Mouse (Mus musculus) forebrain, postnatal 0 days (tissue): ENCODE results near the gene Smoc1. TPM values are rescaled to one million over a fixed set of nuclear protein-coding genes. Genes with fewer than 3 reads are reported as not detected.
A peak's percentile ranks its signal among the peaks of the same experiment; 100 is the strongest.

Experiments
- ATAC-seq: fragments of 200-750 bp; cut with Nextera tagmentation; 2 replicates; pipeline ENCODE4 v1.8.0; 2017; ENCODE audit warnings: mild to moderate bottlenecking, moderate library complexity
- DNase-seq: peaks from one replicate; pipeline ENCODE4 v3.0.0-alpha.2; 2015
- H3K27ac ChIP-seq: fragments of 300-500 bp; sonication (generic); 2 replicates; pipeline ENCODE4 v1.5.1; 2014; ENCODE audit warnings: low read depth, mild to moderate bottlenecking, antibody characterized with exemption, low read length, moderate library complexity, mixed read lengths
- H3K27me3 ChIP-seq: fragments of 300-500 bp; sonication (generic); 2 replicates; pipeline ENCODE4 v1.6.1; 2014; ENCODE audit warnings: mild to moderate bottlenecking, low read length, mixed read lengths; ENCODE audit not compliant: insufficient read depth
- H3K36me3 ChIP-seq: fragments of 300-500 bp; sonication (generic); 2 replicates; pipeline ENCODE4 v1.6.1; 2014; ENCODE audit warnings: mild to moderate bottlenecking, moderate library complexity; ENCODE audit not compliant: insufficient read depth
- H3K4me1 ChIP-seq: fragments of 300-500 bp; sonication (generic); 2 replicates; pipeline ENCODE4 v1.6.1; 2014; ENCODE audit warnings: antibody characterized with exemption; ENCODE audit not compliant: insufficient read depth
- H3K4me2 ChIP-seq: fragments of 300-500 bp; sonication (generic); 2 replicates; pipeline ENCODE4 v1.6.1; 2014; ENCODE audit warnings: low read depth, mild to moderate bottlenecking, moderate library complexity
- H3K4me3 ChIP-seq: fragments of 300-500 bp; sonication (generic); 2 replicates; pipeline ENCODE4 v1.5.1; 2014; ENCODE audit warnings: low read depth, low read length, mixed read lengths
- H3K9ac ChIP-seq: fragments of 300-500 bp; sonication (generic); 2 replicates; pipeline ENCODE4 v1.6.1; 2014; ENCODE audit warnings: mild to moderate bottlenecking
- H3K9me3 ChIP-seq: fragments of 300-500 bp; sonication (generic); 2 replicates; pipeline ENCODE4 v1.6.1; 2016; ENCODE audit warnings: low read length
- CTCF ChIP-seq: sonication (generic); IDR thresholded peaks from 2 replicates; pipeline ENCODE4 v1.5.1; 2016; ENCODE audit warnings: antibody characterized with exemption, control low read depth, low read depth
- WGBS: fragments of 180-500 bp; shearing (Covaris S2); extraction: QIAGEN DNeasy Blood & Tissue Kit; methylation state at CpG from one replicate; pipeline ENCODE4 v1.1.7; 2014; 5-methylcytosine and 5-hydroxymethylcytosine counted together
- polyA plus RNA-seq: library from polyadenylated mRNA; unstranded; fragments of >200 nt; fragmentation: Nextera tagmentation; extraction: Ambion mirVana; gene quantifications from 2 replicates; pipeline ENCODE4 v1.2.1, GENCODE M21; 2015
- total RNA-seq: library from RNA; depleted of rRNA; stranded (reverse); fragments of >200 nt; gene quantifications from 2 replicates; pipeline ENCODE4 v1.2.3, GENCODE M21; 2014

Smoc1 gene
- total and polyA plus RNA-seq, 2 experiments from 2014 or later: 12.3 to 16.9 TPM

DNA sequence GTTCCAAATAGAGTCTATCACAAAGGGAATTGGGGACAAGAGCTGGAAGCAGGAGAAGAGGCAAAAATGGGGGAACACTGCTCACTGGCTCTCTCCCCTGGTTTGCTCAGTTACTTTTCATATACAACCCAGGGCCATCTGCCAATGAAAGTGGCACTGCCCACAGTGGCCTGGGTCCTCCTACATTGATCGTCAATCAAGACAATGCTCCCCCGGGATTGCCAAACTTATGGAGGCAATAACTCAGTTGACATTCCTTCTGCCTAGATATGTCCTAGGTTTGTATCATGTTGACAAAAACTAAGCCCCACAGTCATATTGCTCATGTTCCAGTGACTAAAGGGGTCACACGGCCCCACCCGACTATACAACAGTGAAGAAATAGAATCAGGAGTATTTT, 162.4 kb downstream of the Smoc1 start:
- ATAC-seq: no peak
- no peak overlapping the region for H3K9ac ChIP-seq
- TF ChIP-seq CTCF: no peak
- H3K27me3 ChIP-seq: no peaks in the 10 kb centered on the region
- no peaks in the 10 kb centered on the region for H3K9me3 ChIP-seq
- no peaks in the 10 kb centered on the region for H3K4me1 ChIP-seq
- no peaks in the 10 kb centered on the region for H3K36me3 ChIP-seq
- H3K4me3 ChIP-seq: no peak overlapping the region
- H3K4me2 ChIP-seq: no peak overlapping the region
- no peak overlapping the region for H3K27ac ChIP-seq
- no peak for DNase-seq
- 92% methylated on average over 4 of the region's 4 CpGs for whole genome bisulfite sequencing

DNA sequence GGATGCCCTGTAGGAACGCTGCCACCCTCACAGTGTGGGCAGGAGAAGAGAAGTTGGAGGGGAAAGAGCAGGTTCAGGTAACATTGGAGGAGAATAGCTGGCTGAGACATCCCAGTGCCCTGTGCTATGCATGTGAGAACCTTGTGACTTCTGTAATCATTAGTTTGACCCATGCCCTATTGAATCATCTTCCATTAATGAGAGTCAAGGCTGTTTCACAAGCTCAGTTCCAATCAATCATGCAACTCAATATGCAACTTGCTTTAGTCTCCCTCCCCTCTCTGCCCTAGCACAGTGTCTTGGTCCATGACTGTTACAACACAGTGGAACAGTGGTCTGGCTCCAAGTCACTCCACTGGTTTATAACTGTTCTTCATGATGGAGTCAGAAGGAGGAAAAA, 163.0 kb downstream of the Smoc1 start:
- 96% methylated on average over 1 of the region's 1 CpGs for WGBS
- DNase-seq: no peak
- no peaks in the 10 kb centered on the region; the same call in 1 of the 2 replicates for H3K27me3 ChIP-seq
- no peak overlapping the region for H3K9ac ChIP-seq
- no peaks in the 10 kb centered on the region for H3K36me3 ChIP-seq
- H3K4me2 ChIP-seq: no peak overlapping the region
- ATAC-seq: no peak
- H3K4me3 ChIP-seq: no peak overlapping the region
- no peak for TF ChIP-seq CTCF
- H3K9me3 ChIP-seq: no peaks in the 10 kb centered on the region
- no peaks in the 10 kb centered on the region for H3K4me1 ChIP-seq
- no peak overlapping the region for H3K27ac ChIP-seq

- Histone ChIP-seq H3K27me3 (no peaks in the 10 kb centered on the region; the same call in 1 of the 2 replicates), H3K4me2 (no peak overlapping the region), H3K9me3 (no peaks in the 10 kb centered on the region), H3K4me1 (no peaks in the 10 kb centered on the region), H3K36me3 (no peaks in the 10 kb centered on the region), H3K27ac (no peak overlapping the region), H3K4me3 (no peak overlapping the region), H3K9ac (no peak overlapping the region)
- no peak for DNase-seq
- no peak for ATAC-seq
- no peak for TF ChIP-seq CTCF
- WGBS: 84% methylated on average over 2 of the region's 2 CpGs
Observed at GRCm38 (mm10) chr12:81193968-81194367, 167.4 kb downstream of the Smoc1 start.

DNA sequence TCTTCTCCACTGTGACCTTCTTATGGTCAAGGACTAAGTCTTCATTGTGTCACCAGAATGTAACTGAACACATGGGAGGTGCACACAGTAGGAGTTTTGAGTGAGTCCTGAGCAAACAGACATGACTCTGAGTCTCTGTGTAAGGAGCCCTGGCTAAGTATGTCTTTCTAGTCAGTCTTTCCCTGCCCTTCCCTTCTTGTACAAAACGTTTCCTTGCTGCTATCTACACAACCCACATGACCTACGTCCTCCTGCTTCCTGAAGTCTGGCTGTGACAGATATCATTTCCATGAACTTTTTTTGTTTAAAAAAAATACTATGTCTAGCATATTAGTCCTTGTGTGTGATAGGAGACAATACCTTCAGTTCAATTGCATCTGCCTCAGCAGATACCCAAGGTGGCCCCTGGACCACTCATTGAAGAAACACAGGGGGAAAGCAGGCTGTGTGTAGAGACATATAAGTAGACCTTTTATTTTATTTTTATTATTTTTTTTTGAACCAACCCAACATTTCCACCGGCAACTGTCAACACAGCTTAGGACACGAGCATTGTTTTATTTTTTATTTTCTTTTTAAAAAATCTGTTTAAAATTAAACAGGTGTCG, 171.0 kb downstream of the Smoc1 start:
- Histone ChIP-seq H3K4me2 (no peak overlapping the region), H3K4me1 (no peaks in the 10 kb centered on the region), H3K36me3 (peaks cover 4% of the 10 kb centered on the region; the same call in 1 of the 2 replicates), H3K27ac (no peak overlapping the region), H3K4me3 (no peak overlapping the region), H3K9me3 (no peaks in the 10 kb centered on the region), H3K27me3 (no peaks in the 10 kb centered on the region; the same call in 1 of the 2 replicates), H3K9ac (no peak overlapping the region)
- no peak for ATAC-seq
- 78% methylated on average over 5 of the region's 5 CpGs for WGBS
- no peak for TF ChIP-seq CTCF
- no peak for DNase-seq

DNA sequence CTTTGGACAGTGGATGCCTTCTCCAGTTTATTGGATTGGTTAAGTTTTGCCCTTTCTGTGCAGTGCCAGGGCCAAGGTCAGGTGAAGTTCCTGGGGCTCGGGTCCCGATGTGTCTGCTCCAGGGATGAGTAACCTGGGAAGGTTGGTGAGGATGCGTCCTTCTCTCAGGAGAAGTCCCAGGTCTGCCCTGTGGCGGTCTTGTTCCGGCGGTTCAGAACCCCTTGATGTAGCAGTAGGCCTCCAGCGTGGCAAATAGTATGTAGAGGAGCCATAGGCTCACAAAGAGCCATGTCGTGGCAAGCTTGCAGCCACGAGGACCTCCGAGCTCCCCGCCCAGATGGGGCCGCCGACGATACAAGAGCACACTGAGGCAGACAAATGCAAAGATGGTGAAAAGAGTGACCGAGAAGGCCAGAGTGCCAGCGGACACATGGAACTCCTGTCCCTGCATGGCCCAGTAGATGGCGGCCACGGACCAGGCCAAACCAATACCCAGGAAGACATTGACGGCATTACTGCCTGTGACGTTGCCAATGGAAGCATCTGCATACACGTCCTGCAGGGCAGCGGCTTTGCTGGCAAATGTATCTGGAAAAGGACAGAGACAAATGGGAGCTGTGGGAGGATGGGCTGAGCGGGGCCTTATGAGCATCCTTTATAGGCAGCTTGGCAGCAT, 172.8 kb downstream of the Smoc1 start:
- H3K27ac ChIP-seq: no peak overlapping the region
- 30% methylated on average over 23 of the region's 23 CpGs for WGBS
- peak; percentile 85 for DNase-seq
- peak overlapping the region; percentile 11 for H3K4me2 ChIP-seq
- peak; percentile 94 for ATAC-seq
- H3K4me3 ChIP-seq: no peak overlapping the region
- H3K36me3 ChIP-seq: peaks cover 4% of the 10 kb centered on the region; the same call in 1 of the 2 replicates
- H3K4me1 ChIP-seq: no peaks in the 10 kb centered on the region
- peak; percentile 98 for TF ChIP-seq CTCF
- no peaks in the 10 kb centered on the region for H3K27me3 ChIP-seq
- H3K9ac ChIP-seq: no peak overlapping the region
- H3K9me3 ChIP-seq: no peaks in the 10 kb centered on the region

DNA sequence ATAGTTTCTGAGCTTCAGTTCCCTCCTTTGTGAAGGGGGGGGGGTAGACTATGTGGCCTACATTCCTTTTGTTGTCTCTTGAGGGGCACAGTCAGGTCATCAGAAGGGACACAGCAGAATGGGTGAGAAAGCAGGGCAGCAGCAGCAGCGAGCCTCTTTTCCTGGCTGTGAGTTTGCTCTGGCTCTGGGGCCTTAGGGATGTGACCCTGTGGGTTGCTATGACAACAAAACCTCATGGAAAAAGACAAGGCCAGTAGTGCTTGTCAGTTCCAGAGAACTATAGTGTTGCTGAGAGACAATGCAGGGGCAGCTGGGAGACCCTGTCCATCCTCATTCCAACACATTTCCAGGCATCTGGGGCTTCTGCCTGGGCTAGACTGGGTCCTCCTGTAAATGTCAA, 176.6 kb downstream of the Smoc1 start:
- no peak overlapping the region for H3K27ac ChIP-seq
- H3K27me3 ChIP-seq: peaks cover 4% of the 10 kb centered on the region; the same call in 1 of the 2 replicates
- DNase-seq: no peak
- H3K4me3 ChIP-seq: no peak overlapping the region
- H3K36me3 ChIP-seq: peaks cover 4% of the 10 kb centered on the region; the same call in 1 of the 2 replicates
- no peaks in the 10 kb centered on the region for H3K9me3 ChIP-seq
- H3K4me2 ChIP-seq: no peak overlapping the region
- 34% methylated on average over 1 of the region's 1 CpGs for WGBS
- TF ChIP-seq CTCF: no peak
- H3K4me1 ChIP-seq: no peaks in the 10 kb centered on the region
- no peak for ATAC-seq
- no peak overlapping the region for H3K9ac ChIP-seq
